Mouse (Mus musculus): ENCODE data around the gene Btbd10.

The Btbd10 gene

DNA sequence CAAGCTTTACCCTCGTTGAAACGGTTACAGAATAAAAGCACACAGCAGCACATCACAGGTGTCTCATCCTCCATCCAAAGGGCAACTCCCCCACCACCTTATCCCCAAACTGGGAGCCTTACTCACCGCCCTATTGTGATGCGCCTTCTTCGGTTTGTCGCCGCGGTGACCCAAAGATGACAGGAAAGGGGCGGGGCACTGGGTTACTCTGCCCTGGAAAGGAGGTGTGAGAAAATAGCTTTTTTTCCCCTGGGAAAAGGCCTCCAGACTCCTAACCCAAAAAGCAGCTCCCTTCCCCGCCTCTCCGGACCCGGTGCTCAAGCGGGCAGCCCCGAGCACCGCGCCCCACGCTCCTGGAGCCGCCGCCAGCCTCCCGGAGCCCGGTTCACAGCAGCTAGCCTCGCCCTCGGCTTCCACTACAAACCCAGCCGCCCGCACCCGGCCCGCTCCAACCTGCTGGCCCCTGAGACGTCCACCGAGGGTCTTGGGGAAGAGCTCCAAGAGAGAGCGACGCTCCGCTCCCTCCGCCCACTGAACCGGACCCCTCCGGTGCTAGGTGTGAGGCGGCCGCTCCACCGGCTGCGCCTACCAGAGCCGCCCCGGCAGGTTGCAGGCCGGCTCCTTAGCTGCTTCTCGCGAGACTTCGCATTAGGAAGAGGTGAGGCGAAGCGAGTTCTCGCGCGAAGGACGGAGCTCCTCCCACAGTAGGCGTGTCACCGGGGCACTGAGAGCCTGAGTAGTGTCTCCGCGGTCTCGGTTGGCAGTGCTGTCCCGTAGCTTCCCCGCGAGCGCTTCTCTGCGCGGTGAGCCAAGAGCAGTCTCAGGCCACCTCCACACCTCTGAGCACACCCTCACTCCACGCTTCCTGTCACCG lies at the start of gene Btbd10:
TSS of gene Btbd10 (minus strand) at position 647 of the 874 bp plus-strand sequence.
- CTCF ChIA-PET = interaction anchor here (0.7 to 1.1 kb wide), 2 partner anchors 14 to 19 kb away, joined by 3 to 8 read pairs; no protein-coding TSS in a partner anchor

DNA sequence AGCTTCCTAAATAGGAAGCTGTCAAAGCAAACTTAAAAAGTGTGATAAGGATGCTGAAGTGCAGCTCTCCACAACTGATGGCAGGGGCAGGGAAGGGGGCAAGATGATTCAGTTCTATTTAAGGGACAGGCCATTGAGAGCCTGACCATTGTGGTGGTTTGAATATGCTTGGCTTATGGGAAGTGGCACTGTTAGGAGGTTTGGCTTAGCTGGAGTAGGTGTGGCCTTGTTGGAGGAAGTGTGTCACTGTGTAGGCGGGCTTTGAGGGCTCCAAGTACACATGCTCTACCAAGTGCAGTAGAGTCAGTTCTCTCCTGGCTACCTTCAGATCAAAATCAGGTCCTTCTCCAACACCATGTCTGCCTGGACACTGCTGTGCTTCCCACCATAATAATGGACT lies 47.3 kb upstream of the Btbd10 start:
- CTCF ChIA-PET = no interaction called here

DNA sequence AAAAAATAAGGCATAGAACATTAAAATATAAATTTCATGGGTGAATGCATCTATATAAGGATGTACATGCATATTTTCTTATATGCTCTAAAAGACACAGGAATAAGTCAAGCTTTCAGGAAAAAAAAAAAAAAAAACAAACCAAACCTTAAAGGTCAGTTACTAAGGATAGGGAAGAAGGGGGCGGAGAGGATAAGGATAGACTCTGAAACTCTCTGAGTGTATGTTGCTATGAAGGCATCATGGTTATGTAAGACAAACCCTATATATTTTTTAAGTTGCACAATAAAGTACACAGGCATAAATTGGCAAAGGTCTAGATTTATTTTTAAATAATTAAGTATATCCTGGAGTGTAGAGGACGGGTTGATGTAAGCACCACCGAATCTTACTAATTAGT lies 46.1 kb upstream of the Btbd10 start:
- CTCF ChIA-PET = interaction anchor here (0.6 kb wide), 1 partner anchor 162 kb away, joined by 4 read pairs; no protein-coding TSS in a partner anchor

DNA sequence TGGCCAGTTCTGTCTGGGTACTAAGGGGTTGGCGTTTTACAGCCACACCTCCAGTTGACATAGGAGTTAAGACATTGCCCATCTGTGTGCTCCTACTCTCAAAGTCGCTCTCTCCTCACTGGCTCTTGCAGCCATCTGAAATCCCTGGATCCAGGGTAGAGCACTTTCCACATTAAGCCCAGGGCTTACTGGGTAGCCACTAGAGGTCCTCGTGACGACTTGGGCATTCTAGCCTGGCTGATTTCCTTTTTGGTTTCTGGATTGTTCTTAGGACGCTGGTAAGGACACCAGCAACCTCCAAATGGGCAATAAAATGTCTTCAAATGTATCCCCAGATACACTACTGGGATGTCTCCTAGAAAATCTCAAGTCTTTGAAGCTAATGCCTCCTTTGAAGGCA lies 39.5 kb upstream of the Btbd10 start:
- CTCF ChIA-PET = no interaction called here

DNA sequence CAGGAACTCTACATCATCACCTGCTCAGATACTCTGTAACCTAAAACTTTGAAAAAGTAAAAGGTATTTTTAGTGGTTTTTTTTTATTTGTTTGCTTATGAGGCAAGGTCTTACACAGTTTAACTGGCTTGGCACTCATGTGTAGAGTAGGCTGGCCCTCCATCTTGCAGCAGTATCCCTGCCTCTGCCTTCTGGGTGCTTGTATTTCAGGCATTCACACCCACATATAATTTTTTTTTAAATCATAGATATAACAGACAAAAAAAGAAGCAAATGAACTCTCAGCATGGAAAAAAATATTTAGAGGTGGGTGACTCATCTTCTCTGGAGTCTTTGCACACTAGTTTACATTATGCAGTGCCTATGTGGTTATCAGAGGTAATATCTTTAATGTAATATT lies 28.9 kb upstream of the Btbd10 start:
- CTCF ChIA-PET = no interaction called here

DNA sequence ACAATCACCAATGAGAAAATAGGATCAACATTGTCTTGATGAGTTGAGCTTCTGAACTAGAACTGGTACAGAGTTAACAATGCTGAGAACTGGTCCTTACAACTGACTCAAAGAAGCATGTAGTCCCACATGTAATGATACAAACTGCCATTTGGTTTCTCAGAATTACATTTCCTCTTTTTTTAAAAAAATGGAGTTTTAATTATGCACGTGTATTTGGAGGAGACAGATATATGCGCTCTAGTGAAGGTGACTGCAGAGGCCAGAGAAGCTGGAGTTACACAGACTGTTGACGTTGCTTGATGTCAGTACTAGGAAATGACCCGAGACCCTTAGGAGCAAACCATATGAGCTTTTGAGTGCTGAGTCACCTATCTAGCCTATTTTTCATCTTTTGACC lies 27.5 kb upstream of the Btbd10 start:
- CTCF ChIA-PET = no interaction called here

DNA sequence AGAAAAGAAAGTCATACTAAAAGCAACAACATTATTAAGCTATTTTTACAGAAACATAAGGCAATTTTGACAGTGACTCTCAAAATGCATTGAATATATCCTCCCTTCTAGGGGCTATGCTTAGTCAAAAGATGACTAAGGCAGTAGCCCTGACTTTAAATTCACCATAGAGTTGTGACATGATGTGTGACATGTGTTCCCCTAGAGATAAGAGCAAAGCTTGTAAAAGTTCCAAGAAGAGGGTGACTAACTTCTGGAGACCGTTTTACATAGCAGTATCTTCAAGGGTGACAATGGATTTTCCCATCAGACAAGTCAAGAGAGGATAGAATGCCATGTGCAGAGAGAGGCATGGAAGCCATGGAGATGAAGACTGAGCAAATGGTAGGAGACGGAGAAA lies 22.4 kb upstream of the Btbd10 start:
- CTCF ChIA-PET = no interaction called here

DNA sequence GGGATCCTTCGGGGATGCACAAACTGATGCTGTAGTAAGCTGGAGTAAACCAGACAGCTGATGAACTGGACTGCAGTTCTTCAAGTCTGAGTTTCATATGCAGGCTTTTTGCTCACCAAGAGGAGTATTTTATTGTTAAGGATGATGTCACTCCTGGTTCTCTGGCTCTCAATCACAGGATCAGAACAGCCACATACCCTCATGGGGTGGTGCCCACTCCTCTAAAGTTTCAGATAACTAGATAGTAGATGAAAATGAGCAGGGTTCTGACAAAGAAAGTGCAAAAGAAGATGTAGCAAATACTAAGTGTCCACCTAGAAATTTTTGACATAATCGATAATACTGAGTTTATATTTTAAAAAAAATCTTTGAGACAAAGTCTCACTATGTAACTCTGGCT lies 19.3 kb upstream of the Btbd10 start, which contains the start of gene Pth:
TSS of gene Pth (minus strand) at position 101 of the 400 bp plus-strand sequence.
- CTCF ChIA-PET = interaction anchor here (0.6 kb wide), 1 partner anchor 206 kb away, joined by 3 read pairs; no protein-coding TSS in a partner anchor

DNA sequence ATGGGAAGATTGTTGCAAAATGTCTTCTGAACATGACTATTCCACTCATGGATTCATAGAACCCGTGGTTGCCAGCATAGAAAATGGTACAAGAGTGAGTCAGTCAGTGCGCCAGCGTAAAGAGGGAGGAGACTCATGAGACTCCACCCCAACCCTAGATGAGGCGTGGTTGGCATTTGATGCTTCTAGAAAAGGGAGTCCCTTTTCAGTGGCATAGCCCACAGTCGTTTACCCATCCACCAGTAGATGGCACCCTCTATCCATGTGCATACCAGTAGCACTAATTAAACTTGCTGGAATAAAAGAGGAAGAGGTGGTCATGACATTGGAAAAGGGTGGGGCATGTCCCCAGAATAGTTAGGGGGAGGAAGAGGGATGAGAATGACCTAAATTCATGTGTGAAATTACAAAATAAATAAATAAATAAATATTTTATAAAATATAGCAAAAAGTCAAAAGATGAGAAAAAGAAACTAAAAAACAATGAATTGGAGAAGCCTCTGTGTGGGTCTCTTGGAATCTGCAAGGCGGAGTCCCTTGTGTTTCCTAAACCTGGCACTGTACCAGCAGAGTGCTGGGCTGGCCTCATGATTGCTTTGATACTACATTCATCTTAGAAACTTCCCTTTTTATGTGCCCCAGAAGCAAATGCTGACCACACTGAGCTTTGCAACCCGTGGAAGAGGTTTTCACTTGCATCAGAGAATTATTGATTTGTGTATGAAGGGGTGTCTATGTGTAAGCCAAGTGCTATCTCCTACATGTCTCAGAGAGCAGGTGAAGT lies 8.9 kb upstream of the Btbd10 start:
- CTCF ChIA-PET = interaction anchor here (0.8 kb wide), 1 partner anchor 159 kb away, joined by 3 read pairs; no protein-coding TSS in a partner anchor

DNA sequence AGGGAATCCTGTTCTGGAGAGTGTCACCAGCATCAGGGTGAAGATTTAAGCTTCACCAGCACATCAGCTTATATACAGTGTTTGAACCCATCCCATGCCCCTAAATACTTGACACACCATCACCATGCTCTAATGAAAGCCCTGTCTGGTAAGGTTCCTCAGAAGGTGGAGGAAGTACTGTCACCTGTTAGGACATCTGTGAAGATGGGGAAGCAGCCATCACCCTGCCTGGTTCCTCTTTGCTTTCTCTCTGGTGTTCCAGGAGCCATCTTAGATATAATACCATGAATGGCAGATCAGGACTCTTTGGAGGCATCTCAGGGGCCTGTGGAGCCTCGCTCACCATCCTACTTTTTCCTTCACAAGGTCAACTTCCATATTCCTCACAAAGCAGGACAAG lies 3.5 kb upstream of the Btbd10 start:
- CTCF ChIA-PET = no interaction called here

DNA sequence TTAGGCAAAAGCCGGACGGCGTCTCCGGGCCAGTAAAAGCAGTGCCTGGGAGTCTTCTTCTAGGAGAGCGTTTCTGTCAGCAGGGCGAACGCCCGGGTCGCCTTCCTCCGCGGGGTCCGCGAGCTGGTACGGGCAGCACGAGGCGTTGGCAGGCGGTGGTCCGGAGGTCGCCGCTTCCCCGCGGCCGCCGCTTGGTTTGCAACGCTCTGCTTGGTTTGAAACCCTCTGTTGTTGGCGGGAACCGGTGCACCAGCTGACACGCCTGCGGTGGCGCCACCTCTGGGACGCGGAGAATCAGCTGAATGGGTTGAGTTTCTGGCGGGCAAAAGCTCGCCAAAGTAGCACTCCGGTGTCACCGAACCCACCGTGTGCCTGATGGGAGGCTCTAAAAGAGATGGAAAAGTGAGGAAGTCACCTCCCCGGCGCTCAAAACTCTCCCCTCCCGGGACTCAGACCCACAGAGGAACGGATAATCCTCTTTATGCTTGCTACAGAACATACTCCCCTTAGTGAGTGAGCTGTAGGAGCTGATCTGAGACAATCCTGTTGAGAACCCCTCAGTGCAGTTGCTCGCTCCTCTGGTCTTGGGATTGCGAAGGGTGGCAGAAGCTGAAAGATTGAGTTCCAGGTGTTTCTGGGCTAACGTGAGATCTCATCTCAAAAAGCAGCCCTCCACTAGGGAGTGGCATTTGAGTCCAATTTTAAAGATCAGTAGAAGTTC lies 588 bp upstream of the Btbd10 start:
- CTCF ChIA-PET = interaction anchor here (1.1 kb wide), 1 partner anchor 20 kb away, joined by 3 read pairs; no protein-coding TSS in a partner anchor

DNA sequence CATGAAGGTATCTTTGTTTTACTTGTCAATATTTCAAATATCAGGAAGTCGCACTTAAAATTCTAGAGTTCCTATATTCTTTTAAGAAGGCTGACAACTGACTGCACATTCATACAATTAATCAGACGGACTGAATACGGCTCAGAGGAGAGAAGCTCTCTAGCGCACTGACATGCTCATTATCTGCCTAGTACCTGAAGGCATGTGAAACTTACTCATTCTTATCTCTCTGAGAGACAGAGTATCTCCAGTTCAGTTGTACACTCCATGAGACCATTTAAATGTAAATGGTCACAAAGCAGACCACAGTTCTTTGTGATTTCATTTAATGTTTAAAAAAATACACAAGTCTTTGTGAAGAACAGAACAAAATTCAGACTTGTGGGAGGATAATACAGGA lies 1.8 kb downstream of the Btbd10 start:
- CTCF ChIA-PET = no interaction called here

DNA sequence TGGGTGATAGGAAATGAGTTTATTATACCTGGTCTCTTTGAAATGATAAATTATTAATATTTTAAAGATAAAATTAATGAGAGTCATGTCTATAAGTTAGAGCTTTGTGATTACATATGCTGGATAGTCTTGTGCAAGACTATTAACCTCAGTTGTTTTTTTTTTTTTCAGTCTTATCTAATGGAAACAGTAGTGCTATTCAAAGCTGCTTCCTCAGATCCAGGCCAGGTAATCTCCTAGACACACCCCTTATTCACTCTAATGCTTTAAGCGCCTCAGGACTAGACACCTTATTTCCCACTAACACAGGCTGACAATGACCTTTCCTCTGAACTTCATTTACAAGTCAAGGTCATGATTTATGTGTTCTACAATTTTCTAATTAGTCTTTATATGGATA lies 20.1 kb downstream of the Btbd10 start:
- CTCF ChIA-PET = no interaction called here

DNA sequence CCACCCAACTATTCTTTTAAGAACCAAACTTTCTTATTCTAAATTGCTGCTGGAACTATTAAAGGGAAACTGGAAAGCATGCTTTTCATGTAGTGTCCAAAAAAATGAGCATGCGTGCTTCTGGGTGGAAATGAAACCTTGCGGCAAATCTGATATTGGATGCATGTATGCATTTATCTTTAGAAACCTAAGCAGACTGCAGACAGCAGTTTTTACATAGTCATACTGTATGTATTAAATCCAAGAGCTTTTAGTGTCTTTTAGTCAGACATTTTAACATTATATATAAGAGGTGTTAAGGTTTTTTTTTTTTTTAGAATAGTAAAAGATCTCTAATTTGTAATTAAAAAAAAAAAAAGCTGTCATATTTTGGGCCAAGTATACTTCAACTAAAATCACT lies 21.5 kb downstream of the Btbd10 start:
- CTCF ChIA-PET = interaction anchor here (0.7 kb wide), 1 partner anchor 89 kb away, joined by 4 read pairs; no protein-coding TSS in a partner anchor

DNA sequence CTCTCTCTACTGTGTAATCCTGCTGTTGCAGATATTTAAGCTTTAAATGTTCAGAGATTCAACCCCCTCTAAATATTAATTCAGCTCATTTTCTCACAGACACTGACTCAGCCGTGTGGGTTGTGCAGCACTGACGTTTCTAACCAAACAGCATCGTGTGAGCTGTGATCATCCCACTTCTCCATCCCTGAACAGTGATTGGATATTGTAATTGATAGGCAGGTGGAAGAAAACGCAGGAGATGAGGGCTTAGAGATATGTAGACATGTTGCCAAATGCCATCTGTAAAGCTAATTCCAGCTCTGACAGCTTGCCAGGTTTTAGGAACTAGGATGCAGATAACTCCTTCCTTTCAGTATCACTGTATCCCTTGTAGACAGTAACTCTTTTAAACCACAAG lies 21.9 kb downstream of the Btbd10 start:
- CTCF ChIA-PET = no interaction called here

DNA sequence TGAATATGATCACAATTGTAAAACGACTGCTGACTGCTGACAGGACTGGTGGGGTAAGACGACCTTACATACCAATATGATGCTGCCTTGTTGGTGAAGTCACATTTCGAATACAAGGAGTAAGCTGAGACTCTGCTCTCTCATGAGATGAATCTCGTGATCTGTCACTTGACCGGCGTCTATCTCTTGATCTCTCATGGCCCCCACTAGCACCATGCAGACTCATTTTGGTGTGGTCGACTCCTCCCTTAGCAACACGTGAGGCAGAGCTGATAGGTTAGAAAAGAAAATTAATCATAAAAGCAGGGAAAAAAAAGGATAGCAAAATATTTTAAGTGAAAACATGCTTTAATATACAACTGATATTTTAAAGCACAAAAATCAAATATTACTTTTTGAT lies 33.9 kb downstream of the Btbd10 start:
- CTCF ChIA-PET = no interaction called here

DNA sequence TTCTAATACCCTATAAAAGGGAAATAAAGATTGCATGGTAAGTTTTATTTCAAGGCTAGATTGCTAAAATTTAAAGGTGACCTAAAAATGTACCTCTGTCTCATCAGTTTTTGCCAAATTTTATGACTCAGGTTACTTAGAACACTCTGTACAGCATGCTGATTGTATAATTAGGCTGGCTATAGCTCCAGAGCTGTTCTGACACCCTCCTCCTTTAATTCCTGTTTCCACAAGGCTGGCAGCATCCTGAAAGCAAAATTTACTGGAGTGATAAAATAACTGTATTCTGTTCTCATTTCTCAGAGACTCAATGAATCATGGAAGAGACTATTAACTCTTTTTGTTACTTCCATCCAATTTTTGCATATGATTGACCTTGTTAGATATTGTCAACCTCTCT lies 35.2 kb downstream of the Btbd10 start:
- CTCF ChIA-PET = no interaction called here

DNA sequence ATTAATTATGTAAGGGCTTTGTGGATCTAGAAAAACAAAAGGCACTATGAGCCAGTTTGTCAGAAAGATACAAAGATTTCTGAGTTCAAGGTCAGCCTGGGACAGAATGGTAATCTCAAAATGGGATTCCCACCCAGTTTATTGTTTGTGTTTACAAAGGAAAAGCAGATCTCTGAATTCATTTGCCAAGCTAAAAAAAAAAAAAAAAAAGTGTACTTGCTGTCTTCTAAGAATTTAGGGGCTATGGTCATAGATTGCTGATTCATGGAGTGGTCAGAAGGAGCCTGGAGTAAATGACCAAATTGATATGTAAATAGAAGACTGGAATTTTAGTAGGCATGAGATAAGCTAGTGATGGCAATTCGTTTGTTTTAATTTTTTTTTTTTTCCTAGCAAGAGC lies 49.1 kb downstream of the Btbd10 start:
- CTCF ChIA-PET = interaction anchor here (0.6 kb wide), 1 partner anchor 25 kb away, joined by 5 read pairs; no protein-coding TSS in a partner anchor

DNA sequence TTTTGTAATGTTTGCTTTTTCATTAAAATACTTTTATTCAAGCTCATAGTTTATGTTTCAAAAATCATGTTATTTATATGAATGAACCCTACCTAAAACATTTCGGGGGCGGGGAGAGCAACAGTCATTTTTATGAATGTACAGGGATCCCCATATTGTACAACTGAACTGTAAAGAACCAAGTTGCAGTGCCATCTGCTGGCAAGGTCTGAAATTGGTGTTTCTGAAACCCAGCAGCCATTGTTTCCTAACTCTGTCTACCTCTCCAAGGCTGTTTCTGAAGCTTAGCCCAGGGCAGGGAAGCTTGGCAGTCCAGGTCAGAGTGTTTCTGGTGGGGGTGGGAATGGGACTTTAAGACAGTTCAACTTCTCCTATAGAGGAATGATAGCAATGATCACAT lies 57.4 kb downstream of the Btbd10 start:
- CTCF ChIA-PET = interaction anchor here (0.6 to 1.1 kb wide), 6 partner anchors 14 to 1154 kb away, joined by 3 read pairs; no protein-coding TSS in a partner anchor

DNA sequence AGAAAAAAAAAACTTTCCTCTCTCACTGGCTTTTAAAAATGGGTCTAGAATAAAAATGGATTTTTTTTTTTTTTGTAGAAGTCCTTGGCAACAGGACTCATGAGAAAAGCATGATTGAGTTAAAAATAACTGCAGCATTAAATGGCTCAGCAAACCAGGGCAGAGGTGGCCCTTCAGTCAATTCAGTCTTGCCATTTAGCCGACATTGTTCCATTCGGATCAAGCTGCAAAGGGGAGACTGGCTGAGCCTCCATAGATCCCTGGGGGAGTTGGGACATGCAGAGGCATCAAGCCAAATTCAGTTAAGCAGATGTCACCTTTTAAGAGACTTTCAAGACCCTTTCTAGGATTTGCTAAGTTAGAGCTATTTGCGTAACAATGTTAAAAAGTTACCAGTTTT lies 59.1 kb downstream of the Btbd10 start:
- CTCF ChIA-PET = no interaction called here

DNA sequence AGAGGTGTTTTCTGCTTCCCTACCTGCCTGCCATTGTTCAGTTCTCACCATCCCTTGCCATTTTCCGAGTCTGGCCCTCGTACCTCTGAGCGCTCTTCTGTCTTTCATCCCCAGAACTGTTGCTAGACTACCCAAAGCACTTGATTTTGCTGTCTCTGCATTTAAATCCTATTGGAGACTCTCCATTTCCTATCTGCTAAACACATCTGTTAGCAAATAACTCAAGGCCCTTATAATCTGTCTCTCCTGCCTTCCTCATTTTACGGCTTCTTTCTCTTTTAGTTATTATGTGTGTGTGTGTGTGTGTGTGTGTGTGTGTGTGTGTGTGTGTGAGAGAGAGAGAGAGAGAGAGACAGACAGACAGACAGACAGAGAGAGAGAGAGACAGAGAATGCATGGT lies 71.4 kb downstream of the Btbd10 start:
- CTCF ChIA-PET = interaction anchor here (0.8 kb wide), 1 partner anchor 14 kb away, joined by 3 read pairs; no protein-coding TSS in a partner anchor

Data from spleen, embryonic (tissue).